Mouse (Mus musculus) forebrain, embryonic 16.5 days (tissue): ENCODE data around the gene Phf3. TPM values are rescaled to one million over a fixed set of nuclear protein-coding genes. Genes with fewer than 3 reads are reported as not detected.
"Not testable (repeated sequence)": the region's sequence is repeated elsewhere in the genome, so short reads cannot be mapped to it uniquely, and the experiment has no call there.

Source experiments
- ATAC-seq: fragments of 200-750 bp; cut with Nextera tagmentation; 2 replicates; pipeline ENCODE4 v1.8.0; 2017; ENCODE audit warnings: mild to moderate bottlenecking, moderate library complexity
- H3K27ac ChIP-seq: fragments of 300-500 bp; sonication (generic); 2 replicates; pipeline ENCODE4 v1.5.1; 2014; ENCODE audit warnings: low read length, control low read depth
- H3K27me3 ChIP-seq: fragments of 300-500 bp; sonication (generic); replicated peaks from 2 replicates; pipeline ENCODE4 v1.6.1; 2014; ENCODE audit warnings: low read length; ENCODE audit not compliant: control insufficient read depth, insufficient read depth
- H3K36me3 ChIP-seq: fragments of 300-500 bp; sonication (generic); 2 replicates; pipeline ENCODE4 v1.6.1; 2014; ENCODE audit not compliant: control insufficient read depth, insufficient read depth
- H3K4me1 ChIP-seq: fragments of 300-500 bp; sonication (generic); replicated peaks from 2 replicates; pipeline ENCODE4 v1.6.1; 2014; ENCODE audit warnings: low read length; ENCODE audit not compliant: control insufficient read depth, insufficient read depth
- H3K4me2 ChIP-seq: fragments of 300-500 bp; sonication (generic); 2 replicates; pipeline ENCODE4 v1.6.1; 2014; ENCODE audit warnings: mild to moderate bottlenecking, low read length, control low read depth
- H3K4me3 ChIP-seq: fragments of 300-500 bp; sonication (generic); replicated peaks from 2 replicates; pipeline ENCODE4 v1.5.1; 2014; ENCODE audit warnings: mild to moderate bottlenecking, low read length, control low read depth
- H3K9ac ChIP-seq: fragments of 300-500 bp; sonication (generic); replicated peaks from 2 replicates; pipeline ENCODE4 v1.6.1; 2014; ENCODE audit warnings: low read depth, low read length, control low read depth
- H3K9me3 ChIP-seq: fragments of 300-500 bp; sonication (generic); 2 replicates; pipeline ENCODE4 v1.6.1; 2016; ENCODE audit warnings: low read length; ENCODE audit not compliant: control insufficient read depth
- WGBS: fragments of 180-500 bp; shearing (Covaris S2); extraction: QIAGEN DNeasy Blood & Tissue Kit; methylation state at CpG from one replicate; pipeline ENCODE4 v1.1.7; 2014; 5-methylcytosine and 5-hydroxymethylcytosine counted together
- polyA plus RNA-seq: library from polyadenylated mRNA; unstranded; fragments of >200 nt; fragmentation: Nextera tagmentation; extraction: Ambion mirVana; gene quantifications from 2 replicates; pipeline ENCODE4 v1.2.1, GENCODE M21; 2015

The Phf3 gene
- 43.9 and 44.0 TPM in 2 replicates for polyA plus RNA-seq

DNA sequence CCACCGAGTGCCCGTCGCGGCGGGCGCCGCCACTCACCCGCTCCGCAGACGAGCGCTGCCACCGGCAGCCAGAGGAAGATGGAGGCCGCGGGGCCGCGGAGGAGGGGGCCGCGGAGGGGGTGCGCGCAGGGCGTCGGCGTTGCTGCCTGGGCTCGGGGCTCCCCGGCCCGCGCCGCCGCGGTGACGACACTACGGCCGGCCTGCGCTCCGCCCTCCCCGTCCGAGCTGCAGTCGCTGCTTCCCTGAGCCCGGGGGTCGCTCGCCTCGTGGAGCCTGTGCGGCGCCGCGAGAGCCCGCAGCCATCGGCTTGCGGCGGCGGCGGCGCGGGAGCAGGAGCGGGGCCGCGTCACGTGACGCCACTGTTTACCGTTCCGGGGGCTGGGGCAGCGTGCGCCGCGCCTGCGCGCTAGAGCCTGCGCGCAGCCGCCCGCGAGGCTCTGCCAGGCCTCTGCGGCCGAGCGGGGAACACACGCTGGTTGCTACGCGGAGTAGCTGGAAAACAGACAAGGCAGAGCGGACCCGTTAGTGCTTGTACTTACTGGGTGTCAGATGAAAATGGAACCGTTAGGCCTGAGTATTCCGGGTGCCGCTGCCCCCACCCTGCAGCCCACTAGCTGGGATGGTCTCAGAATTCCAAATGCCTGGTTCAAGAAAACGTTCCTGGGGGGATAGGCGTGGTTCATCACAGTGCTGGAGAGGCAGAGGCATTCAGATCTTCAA, at the start of gene Phf3:
Gene Phf3, minus strand, starts transcription at position 381 of the 720 bp plus-strand sequence.
- peak within 1 kb of the TSS; percentile 60 for H3K4me2 ChIP-seq
- H3K9me3 ChIP-seq: no peaks in the 10 kb centered on the region
- H3K27ac ChIP-seq: peak within 1 kb of the TSS; percentile 99
- ATAC-seq: peak; percentile 96
- no peaks in the 10 kb centered on the region for H3K36me3 ChIP-seq
- peak within 1 kb of the TSS; percentile 94 for H3K9ac ChIP-seq
- H3K4me1 ChIP-seq: peaks cover 14% of the 10 kb centered on the region
- 0% methylated on average over 68 of the region's 85 CpGs for WGBS
- no peaks in the 10 kb centered on the region for H3K27me3 ChIP-seq
- peak within 1 kb of the TSS; percentile 80 for H3K4me3 ChIP-seq

DNA sequence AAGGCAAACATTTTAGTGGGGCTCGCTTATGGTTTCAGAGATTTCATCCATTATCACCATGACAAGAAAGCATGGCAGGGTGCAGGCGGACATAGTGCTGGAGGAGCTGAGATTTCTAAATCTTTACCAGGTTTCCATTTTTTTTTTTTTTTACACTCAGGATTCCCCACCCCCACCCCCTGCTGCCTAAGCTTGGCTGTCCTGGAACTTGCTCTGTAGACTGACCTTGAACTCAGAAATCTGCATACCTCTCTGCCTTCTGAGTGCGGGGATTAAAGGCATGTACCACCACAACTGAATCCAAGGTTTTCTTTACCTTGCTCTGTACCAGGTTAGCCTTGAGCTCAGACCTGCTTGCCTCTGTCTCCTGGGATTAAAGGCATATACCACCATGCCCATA, 48.5 kb upstream of the Phf3 start:
- ATAC-seq: no peak
- H3K4me2 ChIP-seq: no peak overlapping the region
- H3K27ac ChIP-seq: no peak overlapping the region
- 97% methylated on average over 3 of the region's 3 CpGs for WGBS
- no peak overlapping the region for H3K9ac ChIP-seq
- H3K36me3 ChIP-seq: no peaks in the 10 kb centered on the region
- H3K4me3 ChIP-seq: no peak overlapping the region
- H3K27me3 ChIP-seq: no peaks in the 10 kb centered on the region
- peaks cover 14% of the 10 kb centered on the region for H3K9me3 ChIP-seq
- no peaks in the 10 kb centered on the region for H3K4me1 ChIP-seq

DNA sequence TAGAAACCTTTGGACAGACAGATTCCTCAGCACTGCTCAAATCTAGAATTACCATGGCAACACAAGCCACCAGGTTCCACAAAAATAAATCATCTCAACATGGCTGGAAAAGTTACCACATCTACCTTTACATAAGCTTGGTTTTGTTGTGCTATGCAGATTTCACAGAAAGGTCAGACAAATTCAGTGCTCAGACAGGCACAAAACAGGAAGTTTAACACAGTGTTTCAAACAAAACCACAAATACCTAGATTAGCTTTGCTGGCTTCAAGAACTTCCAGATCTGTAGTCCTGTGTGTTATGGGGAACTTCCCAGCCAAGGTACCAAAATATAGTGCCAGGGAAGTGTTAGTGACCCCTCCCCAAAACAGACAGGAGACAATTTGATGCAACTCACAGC, 47.5 kb upstream of the Phf3 start:
- Histone ChIP-seq H3K36me3 (no peaks in the 10 kb centered on the region), H3K4me1 (no peaks in the 10 kb centered on the region), H3K27me3 (no peaks in the 10 kb centered on the region), H3K9me3 (peaks cover 14% of the 10 kb centered on the region), H3K27ac (no peak overlapping the region), H3K4me2 (no peak overlapping the region), H3K9ac (no peak overlapping the region), H3K4me3 (no peak overlapping the region)
- no peak for ATAC-seq

DNA sequence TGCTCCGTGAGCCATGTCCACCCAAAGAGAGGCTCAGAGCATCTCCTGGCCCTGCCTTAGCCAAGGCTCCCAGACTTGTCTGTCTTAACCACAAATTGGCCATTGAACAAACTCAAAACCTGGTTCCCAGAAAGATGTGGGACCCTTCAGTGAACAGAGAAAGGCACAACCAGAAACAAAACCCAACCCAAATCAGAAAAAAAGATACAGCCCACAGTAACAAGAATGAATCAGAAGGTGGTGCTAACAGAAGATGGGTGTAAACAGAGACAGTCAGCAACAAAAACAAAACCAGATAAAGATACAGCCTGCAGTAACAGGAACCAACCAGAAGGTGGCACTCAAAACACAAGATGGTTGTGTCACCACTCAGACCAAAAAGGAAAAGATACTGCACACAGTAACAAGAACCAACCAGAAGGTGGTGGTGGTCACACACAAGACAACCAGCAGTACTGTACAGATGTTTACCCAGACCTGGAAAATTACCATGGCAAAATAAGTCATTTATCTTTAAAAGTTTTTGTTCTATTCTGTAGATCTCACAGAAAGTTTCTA, 47.0 kb upstream of the Phf3 start:
- no peak for ATAC-seq
- no peaks in the 10 kb centered on the region for H3K27me3 ChIP-seq
- H3K9me3 ChIP-seq: peaks cover 14% of the 10 kb centered on the region
- H3K36me3 ChIP-seq: no peaks in the 10 kb centered on the region
- no peak overlapping the region for H3K4me2 ChIP-seq
- no peak overlapping the region for H3K9ac ChIP-seq
- H3K4me3 ChIP-seq: no peak overlapping the region
- no peak overlapping the region for H3K27ac ChIP-seq
- WGBS: 86% methylated on average over 1 of the region's 1 CpGs
- no peaks in the 10 kb centered on the region for H3K4me1 ChIP-seq

DNA sequence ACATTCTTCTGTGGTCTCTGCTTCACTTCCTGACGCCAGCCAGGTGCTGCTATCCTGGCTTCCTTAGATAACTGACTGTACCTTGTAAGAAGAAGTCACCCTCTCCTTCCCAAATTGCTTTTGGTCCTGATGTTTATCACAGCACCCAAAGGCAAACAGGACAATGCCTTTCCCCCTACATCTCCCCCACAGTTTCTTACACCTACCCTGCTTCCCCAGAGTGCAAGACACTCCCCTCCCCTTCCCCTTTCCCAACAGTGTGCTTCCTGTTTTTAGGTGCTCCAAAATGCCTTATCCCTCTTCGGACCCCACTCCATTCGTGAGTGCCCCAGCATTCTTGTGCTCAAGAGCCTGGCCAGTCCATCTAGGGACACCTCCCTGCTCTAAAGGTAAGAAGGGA, 36.5 kb upstream of the Phf3 start:
- H3K27me3 ChIP-seq: no peaks in the 10 kb centered on the region
- H3K9ac ChIP-seq: no peak overlapping the region
- no peak for ATAC-seq
- H3K4me1 ChIP-seq: no peaks in the 10 kb centered on the region
- no peaks in the 10 kb centered on the region for H3K36me3 ChIP-seq
- no peak overlapping the region for H3K4me3 ChIP-seq
- 67% methylated on average over 3 of the region's 3 CpGs for WGBS
- H3K9me3 ChIP-seq: no peaks in the 10 kb centered on the region
- no peak overlapping the region for H3K4me2 ChIP-seq
- no peak overlapping the region for H3K27ac ChIP-seq

DNA sequence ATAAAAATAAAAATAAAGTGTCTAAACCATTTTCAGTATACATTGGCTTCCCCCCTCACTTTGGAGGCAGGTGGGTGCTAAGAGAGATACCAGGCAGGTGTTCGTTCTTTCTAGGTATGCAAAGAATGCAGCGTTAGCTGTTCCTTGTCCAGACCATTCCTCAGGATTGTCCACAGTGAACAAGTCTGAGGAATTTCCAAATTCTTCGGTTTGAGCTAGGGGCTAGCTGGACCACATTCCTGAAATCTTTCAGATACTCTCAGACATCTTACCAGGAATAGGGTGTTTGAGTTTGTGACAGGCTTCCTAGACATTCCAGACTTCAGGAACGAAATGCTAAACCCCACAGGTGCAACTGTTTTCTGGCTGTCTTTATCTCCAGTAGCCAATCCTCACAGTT, 35.1 kb upstream of the Phf3 start:
- H3K36me3 ChIP-seq: no peaks in the 10 kb centered on the region
- H3K9ac ChIP-seq: no peak overlapping the region
- H3K27me3 ChIP-seq: no peaks in the 10 kb centered on the region
- H3K9me3 ChIP-seq: no peaks in the 10 kb centered on the region
- no peaks in the 10 kb centered on the region for H3K4me1 ChIP-seq
- H3K4me3 ChIP-seq: no peak overlapping the region
- H3K27ac ChIP-seq: no peak overlapping the region
- H3K4me2 ChIP-seq: no peak overlapping the region
- no peak for ATAC-seq
- 84% methylated on average over 4 of the region's 4 CpGs for WGBS

DNA sequence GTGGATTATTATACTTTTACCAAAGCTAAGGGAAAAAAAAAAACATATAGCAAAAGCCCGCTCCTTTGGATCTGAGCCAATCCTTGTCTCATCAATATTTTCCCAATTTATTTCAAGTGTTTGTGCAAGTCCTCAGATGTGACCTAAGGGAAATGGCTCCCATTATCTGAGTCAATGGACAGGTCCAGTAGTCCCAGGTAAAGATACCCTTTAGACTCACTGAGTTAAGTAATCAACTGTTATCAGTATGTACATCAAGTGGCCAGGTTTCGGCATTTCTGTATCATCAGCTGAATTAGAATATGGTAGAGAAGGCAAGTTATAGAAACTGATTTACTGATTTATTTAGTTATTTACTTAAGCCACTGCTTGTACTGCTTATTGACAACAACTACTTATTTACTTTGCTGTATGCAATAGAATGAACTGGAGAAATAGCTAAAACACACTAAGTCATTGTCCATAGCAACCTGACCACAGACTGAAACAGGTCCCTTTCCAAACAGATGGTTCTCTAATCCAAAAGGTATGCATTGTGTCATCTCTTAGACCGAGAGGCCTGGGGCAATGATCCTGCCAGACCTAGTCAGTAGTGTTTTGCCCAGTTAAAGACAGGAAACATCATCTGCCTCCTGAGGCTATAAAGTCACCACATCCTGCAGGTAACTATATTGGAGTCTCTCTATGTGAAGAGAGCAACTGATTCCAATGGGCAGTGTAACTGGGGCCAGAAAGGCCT, 29.9 kb upstream of the Phf3 start:
- ATAC-seq: no peak
- WGBS: 90% methylated on average over 3 of the region's 3 CpGs

DNA sequence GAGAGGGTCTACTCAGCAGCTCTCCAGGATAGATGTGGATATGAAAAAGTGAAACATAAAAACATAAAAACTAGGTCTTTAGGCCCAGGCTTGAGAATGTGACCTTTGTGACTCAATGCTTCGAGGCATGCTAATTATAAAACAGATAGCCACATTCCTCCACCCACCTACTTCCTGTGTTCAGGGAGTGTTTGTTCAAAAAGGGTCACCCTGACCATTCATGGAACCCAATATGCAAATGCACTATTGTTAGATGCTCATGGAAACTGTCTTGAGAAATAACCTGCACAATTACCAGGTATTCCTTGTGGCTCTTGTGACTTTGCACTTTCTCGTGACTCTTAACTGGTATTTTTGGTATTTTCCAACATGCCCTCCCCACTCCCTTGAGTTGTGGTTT, 25.0 kb upstream of the Phf3 start:
- 86% methylated on average over 2 of the region's 2 CpGs for WGBS
- no peak overlapping the region for H3K9ac ChIP-seq
- no peak overlapping the region for H3K4me2 ChIP-seq

More for the DNA sequence above, 29.9 kb upstream of the Phf3 start:
- H3K9ac ChIP-seq: no peak overlapping the region
- H3K4me3 ChIP-seq: no peak overlapping the region
- no peaks in the 10 kb centered on the region for H3K36me3 ChIP-seq
- no peaks in the 10 kb centered on the region for H3K4me1 ChIP-seq
- H3K9me3 ChIP-seq: no peaks in the 10 kb centered on the region
- H3K4me2 ChIP-seq: no peak overlapping the region
- H3K27ac ChIP-seq: no peak overlapping the region
- H3K27me3 ChIP-seq: no peaks in the 10 kb centered on the region

DNA sequence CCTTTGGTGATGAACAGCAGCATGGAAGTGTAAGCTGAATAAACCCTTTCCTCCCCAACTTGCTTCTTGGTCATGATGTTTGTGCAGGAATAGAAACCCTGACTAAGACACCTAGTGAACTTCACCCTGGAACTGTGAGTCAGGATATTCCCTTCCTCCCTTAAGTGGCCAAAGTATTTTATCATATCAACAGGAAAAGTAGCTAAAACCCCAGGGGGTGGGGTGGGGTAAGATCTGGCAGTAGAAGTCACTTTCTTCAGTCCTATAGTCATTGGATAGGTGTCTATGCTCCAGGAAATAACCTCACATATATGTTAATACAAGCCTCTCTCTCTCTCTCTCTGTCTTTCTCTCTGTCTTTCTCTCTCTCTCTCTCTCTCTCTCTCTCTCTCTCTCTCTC, 21.6 kb upstream of the Phf3 start:
- H3K4me3 ChIP-seq, H3K27me3 ChIP-seq, H3K27ac ChIP-seq, H3K9me3 ChIP-seq, H3K4me1 ChIP-seq, ATAC-seq, H3K36me3 ChIP-seq, H3K9ac ChIP-seq, H3K4me2 ChIP-seq: not testable (repeated sequence)

More for the DNA sequence above, 25.0 kb upstream of the Phf3 start:
- ATAC-seq: no peak
- H3K27ac ChIP-seq: no peak overlapping the region
- H3K4me3 ChIP-seq: no peak overlapping the region
- H3K9me3 ChIP-seq: no peaks in the 10 kb centered on the region
- H3K4me1 ChIP-seq: no peaks in the 10 kb centered on the region
- no peaks in the 10 kb centered on the region for H3K36me3 ChIP-seq
- no peaks in the 10 kb centered on the region for H3K27me3 ChIP-seq
